Mouse (Mus musculus): ENCODE data around the gene Pstk. TPM values are rescaled to one million over a fixed set of nuclear protein-coding genes. Genes with fewer than 3 reads are reported as not detected.
"Not testable (repeated sequence)": the region's sequence is repeated elsewhere in the genome, so short reads cannot be mapped to it uniquely, and the experiment has no call there.

The Pstk gene
- total RNA-seq, 2 experiments from 2014 or later: 47.9 to 57.1 TPM

DNA sequence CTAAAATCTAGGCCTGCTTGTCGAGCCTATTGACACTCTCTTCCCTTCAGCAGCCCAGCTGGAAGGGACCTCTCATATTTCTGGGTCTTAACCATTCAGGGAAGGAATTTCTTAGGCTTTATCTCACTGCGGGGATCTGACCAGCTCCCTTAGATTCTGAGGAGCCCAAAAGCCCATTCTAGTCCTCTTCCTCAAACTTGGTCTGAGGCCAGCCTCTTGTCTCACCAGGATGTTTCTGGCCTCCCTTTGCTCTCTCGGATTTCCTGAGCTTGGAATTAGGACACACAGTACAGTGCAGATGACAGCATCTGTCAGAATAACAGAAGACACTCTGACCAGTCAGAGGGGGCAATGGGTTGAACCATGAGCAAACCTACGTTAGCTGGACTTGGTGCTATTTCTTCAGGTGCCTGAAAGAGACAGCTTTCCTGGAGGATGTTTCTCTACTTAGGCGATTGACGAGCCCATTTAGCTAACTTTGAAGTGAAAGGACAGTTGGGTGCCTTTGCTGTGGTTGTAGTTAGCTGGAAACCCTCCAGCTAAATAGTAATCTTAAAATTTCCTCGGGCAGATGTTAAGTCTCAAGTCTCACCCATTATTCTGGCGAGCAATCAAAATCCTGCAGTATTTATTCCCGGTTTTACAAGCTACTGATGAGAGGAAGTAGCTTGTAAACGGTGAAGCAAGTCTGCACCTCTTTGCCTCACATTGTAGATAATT lies 40.4 kb downstream of the Pstk start:
- no peak for DNase-seq (ENCODE audit: extremely low spot score in 1 of 2, low spot score in 1 of 2)

DNA sequence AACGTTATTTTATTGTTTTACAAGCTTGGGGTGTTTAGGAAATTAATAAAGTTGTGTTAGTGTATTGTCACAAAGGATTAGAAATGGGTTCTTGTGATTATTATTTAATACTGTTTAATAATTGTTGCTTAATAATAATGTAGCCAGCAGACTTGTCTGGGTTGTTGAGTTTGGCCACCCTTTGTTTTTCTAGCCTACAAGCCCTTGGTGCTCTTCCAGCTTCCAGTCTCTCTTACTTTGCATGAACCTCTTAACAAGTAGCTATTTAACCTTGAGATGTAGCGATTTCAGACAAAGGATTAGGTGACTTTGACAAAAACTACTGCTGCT lies 41.0 kb downstream of the Pstk start:
- no peak for DNase-seq (ENCODE audit: extremely low spot score in 1 of 2, low spot score in 1 of 2)

DNA sequence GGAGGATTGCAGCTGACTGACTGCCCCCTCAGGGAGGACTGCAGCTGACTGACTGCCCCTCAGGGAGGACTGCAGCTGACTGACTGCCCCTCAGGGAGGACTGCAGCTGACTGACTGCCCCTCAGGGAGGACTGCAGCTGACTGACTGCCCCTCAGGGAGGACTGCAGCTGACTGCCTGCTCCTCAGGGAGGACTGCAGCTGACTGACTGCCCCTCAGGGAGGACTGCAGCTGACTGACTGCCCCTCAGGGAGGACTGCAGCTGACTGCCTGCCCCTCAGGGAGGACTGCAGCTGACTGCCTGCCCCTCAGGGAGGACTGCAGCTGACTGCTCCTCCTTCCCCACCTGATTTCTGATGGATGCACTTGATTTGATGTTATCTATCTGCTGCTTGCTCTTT lies 45.8 kb downstream of the Pstk start:
- not testable (repeated sequence) for DNase-seq (ENCODE audit: extremely low spot score in 1 of 2, low spot score in 1 of 2)

DNA sequence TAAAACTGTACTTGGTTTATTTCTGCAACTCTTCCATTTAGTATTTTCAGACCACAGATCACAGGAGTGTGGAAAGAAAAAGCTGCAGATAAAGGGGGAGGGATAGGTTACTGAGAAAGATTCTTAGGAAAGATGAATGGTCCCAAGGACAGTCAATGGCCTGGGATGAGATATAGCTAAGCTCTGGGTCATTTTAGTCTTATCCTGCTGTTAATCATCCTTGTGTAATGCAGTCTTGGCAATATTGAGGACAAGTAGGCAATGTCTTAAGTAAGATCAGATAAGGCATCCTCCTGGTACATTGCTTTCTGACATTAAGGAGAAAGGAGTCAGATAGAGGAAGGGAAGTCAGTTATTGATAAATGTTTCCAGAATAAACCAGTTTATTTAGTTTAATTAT lies 46.7 kb downstream of the Pstk start:
- no peak for DNase-seq (ENCODE audit: extremely low spot score in 1 of 2, low spot score in 1 of 2)

DNA sequence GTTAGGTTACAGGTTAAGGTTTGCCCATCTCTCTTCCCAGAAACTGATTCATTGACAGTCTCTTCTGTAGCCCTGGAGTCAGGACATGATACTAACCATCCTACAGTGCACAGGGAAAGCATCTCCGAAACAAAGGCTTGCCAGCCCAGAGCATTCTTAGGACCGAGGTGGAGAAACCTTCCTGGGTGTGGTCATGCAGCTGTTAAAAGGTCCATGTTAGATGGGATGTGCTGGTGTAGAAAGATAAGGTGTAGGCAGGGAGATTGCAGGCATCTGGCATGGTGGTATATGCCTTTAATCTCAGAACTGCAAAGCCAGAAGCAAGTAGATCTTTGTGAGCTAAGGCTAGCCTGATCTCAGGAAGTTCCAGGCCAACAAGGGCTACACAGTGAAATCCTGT lies 54.0 kb downstream of the Pstk start:
- no peak for DNase-seq (ENCODE audit: extremely low spot score in 1 of 2, low spot score in 1 of 2)

DNA sequence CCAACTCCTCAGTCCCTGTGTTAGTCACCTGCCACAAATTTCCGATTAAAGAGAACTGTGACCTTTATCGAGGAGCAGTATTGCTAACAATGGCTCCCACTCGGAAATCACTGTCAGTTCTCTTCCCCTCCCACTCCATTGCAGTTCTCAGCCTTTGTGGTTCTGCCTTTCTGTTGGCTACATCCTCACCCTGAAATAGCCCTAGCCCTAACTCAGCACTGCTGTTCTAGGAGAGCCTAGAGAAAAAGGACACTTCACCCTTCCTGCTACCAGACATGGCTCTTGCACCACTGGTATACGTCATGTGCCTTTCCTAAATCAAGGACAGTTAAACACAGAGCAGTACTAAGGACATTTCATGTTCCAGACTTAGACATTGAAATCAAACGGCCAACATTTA lies 56.4 kb downstream of the Pstk start:
- DNase-seq (ENCODE audit: extremely low spot score in 1 of 2, low spot score in 1 of 2): no peak

DNA sequence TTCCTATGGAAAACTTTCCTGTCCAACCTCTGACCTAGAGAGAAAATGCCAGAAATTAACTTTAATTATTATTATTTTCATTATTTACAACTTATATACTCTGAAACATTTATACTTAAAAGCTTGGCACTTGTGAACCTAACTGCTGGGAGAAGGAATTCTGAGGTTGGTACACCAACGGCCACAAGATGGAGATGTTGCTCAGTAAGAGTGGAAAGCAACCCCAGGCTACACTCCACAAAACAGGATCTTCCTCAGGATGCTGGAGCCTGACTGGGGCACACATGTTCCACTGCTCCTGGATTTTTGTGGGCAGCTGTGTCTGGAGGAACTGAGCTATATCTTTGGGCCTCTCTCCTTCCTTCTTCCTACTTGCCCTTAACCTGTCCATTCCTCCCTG lies 61.3 kb downstream of the Pstk start:
- DNase-seq (ENCODE audit: extremely low spot score in 1 of 2, low spot score in 1 of 2): peak in 1 of 2 experiments; percentile 47

DNA sequence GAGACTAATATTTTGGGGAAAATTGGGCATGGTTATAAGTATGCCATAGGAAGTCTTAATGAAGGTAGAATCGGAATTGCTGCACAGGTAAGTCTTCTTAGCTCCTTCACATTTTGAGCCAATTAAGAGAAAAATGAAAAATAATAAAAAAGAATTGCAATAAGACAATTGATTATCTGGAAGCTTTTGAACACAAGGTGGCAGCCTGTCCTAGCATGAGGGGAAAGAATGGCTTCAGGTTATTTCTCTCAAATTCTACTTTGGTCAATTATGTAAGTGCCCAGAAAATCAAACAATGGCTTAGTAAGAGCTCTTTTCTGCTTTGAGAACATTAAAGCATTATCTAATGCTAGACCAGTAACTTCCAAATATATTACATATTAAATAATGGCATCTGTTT lies 63.3 kb downstream of the Pstk start:
- no peak for DNase-seq (ENCODE audit: extremely low spot score in 1 of 2, low spot score in 1 of 2)

DNA sequence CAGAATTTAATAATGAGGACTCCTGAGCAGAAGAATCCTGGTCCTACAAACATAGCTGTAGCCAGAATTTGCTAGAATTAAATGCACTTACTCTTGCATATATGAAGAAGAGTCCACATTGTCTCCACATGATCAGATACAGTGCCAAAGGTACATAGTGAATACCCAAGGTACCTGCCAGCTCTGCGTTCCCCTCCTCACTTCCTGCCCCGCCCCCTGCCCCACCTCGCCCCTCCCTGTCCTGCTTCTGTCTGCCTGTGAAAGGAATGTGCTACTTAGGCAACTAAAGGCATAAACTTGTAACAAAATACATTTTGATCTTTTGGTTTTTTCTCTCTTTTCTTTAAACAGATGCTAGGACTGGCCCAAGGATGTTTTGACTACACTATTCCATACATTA lies 66.1 kb downstream of the Pstk start:
- DNase-seq (ENCODE audit: extremely low spot score in 1 of 2, low spot score in 1 of 2): no peak

Other genes starting within 250 kb of the Pstk start
- gene 4933402N03Rik, start 224.8 kb upstream of the Pstk start, total RNA-seq (2021): not detected
- not detected for gene 5430419D17Rik, start 196.7 kb upstream of the Pstk start, total RNA-seq (2021)
- not detected for gene Cuzd1, start 48.8 kb upstream of the Pstk start, total RNA-seq (2021)
- not detected for gene Fam24b, start 41.6 kb upstream of the Pstk start, total RNA-seq (2021)
- gene Fam24a, start 37.3 kb upstream of the Pstk start, total RNA-seq (2021): not detected
- 10 to 100 TPM; 31.4 to 32.1 TPM for gene 2310057M21Rik, start 8.4 kb upstream of the Pstk start, total RNA-seq (2021)
- 10 to 100 TPM; 47.5 to 51.2 TPM for gene Ikzf5, start 39.4 kb downstream of the Pstk start, total RNA-seq (2021)
- 10 to 100 TPM; 75.5 to 78.6 TPM for gene Acadsb, start 39.5 kb downstream of the Pstk start, total RNA-seq (2021)
- not detected for gene Hmx3, start 171.7 kb downstream of the Pstk start, total RNA-seq (2021)
- gene Hmx2, start 177.6 kb downstream of the Pstk start, total RNA-seq (2021): not detected
- 10 to 100 TPM; 56.3 to 57.6 TPM for gene Bub3, start 189.1 kb downstream of the Pstk start, total RNA-seq (2021)